Mouse (Mus musculus) midbrain, embryonic 14.5 days (tissue): ENCODE measurements around the gene Zfp239. TPM values are rescaled to one million over a fixed set of nuclear protein-coding genes. Genes with fewer than 3 reads are reported as not detected.
A peak's percentile ranks its signal among the peaks of the same experiment; 100 is the strongest.

ENCODE experiments used
- ATAC-seq: fragments of 200-750 bp; cut with Nextera tagmentation; 2 replicates; pipeline ENCODE4 v1.8.0; 2017; ENCODE audit warnings: moderate number of reproducible peaks, moderate library complexity; ENCODE audit not compliant: low FRiP score, low TSS enrichment
- DNase-seq: peaks from one replicate; pipeline ENCODE4 v3.0.0-alpha.2; 2015
- H3K27ac ChIP-seq: fragments of 300-500 bp; sonication (generic); replicated peaks from 2 replicates; pipeline ENCODE4 v1.5.1; 2014; ENCODE audit warnings: mild to moderate bottlenecking, low read depth, low read length, moderate library complexity
- H3K27me3 ChIP-seq: fragments of 300-500 bp; sonication (generic); 2 replicates; pipeline ENCODE4 v1.6.1; 2014; ENCODE audit warnings: low read length, control low read depth, mixed read lengths; ENCODE audit not compliant: control insufficient read depth, insufficient read depth
- H3K36me3 ChIP-seq: fragments of 300-500 bp; sonication (generic); 2 replicates; pipeline ENCODE4 v1.6.1; 2014; ENCODE audit warnings: low read length, control low read depth; ENCODE audit not compliant: control insufficient read depth, insufficient read depth
- H3K4me1 ChIP-seq: fragments of 300-500 bp; sonication (generic); 2 replicates; pipeline ENCODE4 v1.6.1; 2014; ENCODE audit warnings: mild to moderate bottlenecking, antibody characterized with exemption, low read length, control low read depth; ENCODE audit not compliant: control insufficient read depth, insufficient read depth
- H3K4me2 ChIP-seq: fragments of 300-500 bp; sonication (generic); 2 replicates; pipeline ENCODE4 v1.6.1; 2014; ENCODE audit warnings: mild to moderate bottlenecking, low read length, moderate library complexity
- H3K4me3 ChIP-seq: fragments of 300-500 bp; sonication (generic); replicated peaks from 2 replicates; pipeline ENCODE4 v1.5.1; 2014; ENCODE audit warnings: low read depth, low read length
- H3K9ac ChIP-seq: fragments of 300-500 bp; sonication (generic); replicated peaks from 2 replicates; pipeline ENCODE4 v1.6.1; 2014; ENCODE audit warnings: mild to moderate bottlenecking, low read length, moderate library complexity
- H3K9me3 ChIP-seq: fragments of 300-500 bp; sonication (generic); 2 replicates; pipeline ENCODE4 v1.6.1; 2016; ENCODE audit warnings: low read length, control low read depth, mixed read lengths; ENCODE audit not compliant: control insufficient read depth
- WGBS: fragments of 180-500 bp; shearing (Covaris S2); extraction: QIAGEN DNeasy Blood & Tissue Kit; methylation state at CpG from one replicate; pipeline ENCODE4 v1.1.7; 2014; 5-methylcytosine and 5-hydroxymethylcytosine counted together
- polyA plus RNA-seq: library from polyadenylated mRNA; unstranded; fragments of >200 nt; fragmentation: Nextera tagmentation; extraction: Ambion mirVana; gene quantifications from 2 replicates; pipeline ENCODE4 v1.2.1, GENCODE M21; 2014

The Zfp239 gene
- polyA plus RNA-seq, 1 experiment from 2014 or later = 13.2 TPM

- H3K4me2 ChIP-seq = no peak within 1 kb of the TSS
- no peak within 1 kb of the TSS for H3K4me3 ChIP-seq
- H3K4me1 ChIP-seq = peaks cover 2% of the 10 kb centered on the region; the same call in 1 of the 2 replicates
- H3K36me3 ChIP-seq = no peaks in the 10 kb centered on the region
- no peak within 1 kb of the TSS for H3K27ac ChIP-seq
- ATAC-seq (no peak), DNase-seq (no peak)
- 82% methylated on average over 17 of the region's 17 CpGs for WGBS
- no peaks in the 10 kb centered on the region for H3K27me3 ChIP-seq
- H3K9me3 ChIP-seq = no peaks in the 10 kb centered on the region
- H3K9ac ChIP-seq = no peak within 1 kb of the TSS
These were observed 38.5 kb downstream of the Zfp239 start, which contains the start of gene Hnrnpf for GRCm38 (mm10) chr6:117900126-117901080. Gene Hnrnpf (plus strand): TSS chr6:117900324.

GRCm38 (mm10) chr6:117901510-117902402 is 39.9 kb downstream of the Zfp239 start:
- Histone ChIP-seq H3K4me3 (no peak overlapping the region), H3K9ac (no peak overlapping the region), H3K27me3 (no peaks in the 10 kb centered on the region), H3K36me3 (no peaks in the 10 kb centered on the region), H3K4me1 (peaks cover 6% of the 10 kb centered on the region; the same call in 1 of the 2 replicates), H3K4me2 (no peak overlapping the region), H3K9me3 (no peaks in the 10 kb centered on the region), H3K27ac (no peak overlapping the region)
- WGBS = 77% methylated on average over 9 of the region's 9 CpGs
- no peak for DNase-seq
- ATAC-seq = no peak

- no peak overlapping the region for H3K9ac ChIP-seq
- no peaks in the 10 kb centered on the region for H3K27me3 ChIP-seq
- DNase-seq (no peak), ATAC-seq (no peak)
- no peaks in the 10 kb centered on the region for H3K36me3 ChIP-seq
- H3K27ac ChIP-seq = no peak overlapping the region
- no peaks in the 10 kb centered on the region for H3K9me3 ChIP-seq
- H3K4me2 ChIP-seq = no peak overlapping the region
- WGBS = 83% methylated on average over 4 of the region's 4 CpGs
- H3K4me3 ChIP-seq = no peak overlapping the region
- H3K4me1 ChIP-seq = peaks cover 6% of the 10 kb centered on the region; the same call in 1 of the 2 replicates
These were observed 40.7 kb downstream of the Zfp239 start for GRCm38 (mm10) chr6:117902556-117902955.

- Histone ChIP-seq H3K9me3 (no peaks in the 10 kb centered on the region), H3K4me3 (no peak overlapping the region), H3K27me3 (no peaks in the 10 kb centered on the region), H3K27ac (no peak overlapping the region), H3K9ac (no peak overlapping the region), H3K4me2 (no peak overlapping the region), H3K36me3 (no peaks in the 10 kb centered on the region), H3K4me1 (peaks cover 17% of the 10 kb centered on the region)
- WGBS = 78% methylated on average over 3 of the region's 3 CpGs
- DNase-seq (no peak), ATAC-seq (no peak)
These were observed 41.9 kb downstream of the Zfp239 start for GRCm38 (mm10) chr6:117903836-117904235.

- peak overlapping the region; percentile 53; the same call in 1 of the 2 replicates for H3K9ac ChIP-seq
These were observed 43.5 kb downstream of the Zfp239 start for GRCm38 (mm10) chr6:117905260-117905930.

GRCm38 (mm10) chr6:117906015-117906531 is 44.2 kb downstream of the Zfp239 start:
- Histone ChIP-seq H3K9me3 (no peaks in the 10 kb centered on the region), H3K36me3 (no peaks in the 10 kb centered on the region), H3K4me2 (peak overlapping the region; percentile 99), H3K4me1 (peaks cover 20% of the 10 kb centered on the region), H3K27ac (peak overlapping the region; percentile 70), H3K4me3 (peak overlapping the region; percentile 98), H3K9ac (peak overlapping the region; percentile 53), H3K27me3 (no peaks in the 10 kb centered on the region)
- WGBS = under 1% methylated on average over 25 of the region's 25 CpGs
- DNase-seq = peak; percentile 85
- peak; percentile 35 for ATAC-seq

More at GRCm38 (mm10) chr6:117905260-117905930, 43.5 kb downstream of the Zfp239 start:
- 26% methylated on average over 4 of the region's 4 CpGs for WGBS
- Histone ChIP-seq H3K4me1 (peaks cover 20% of the 10 kb centered on the region), H3K9me3 (no peaks in the 10 kb centered on the region), H3K27ac (no peak overlapping the region), H3K4me2 (peak overlapping the region; percentile 99), H3K27me3 (no peaks in the 10 kb centered on the region), H3K4me3 (peak overlapping the region; percentile 98), H3K36me3 (no peaks in the 10 kb centered on the region)
- DNase-seq (no peak), ATAC-seq (no peak)

- H3K36me3 ChIP-seq = no peaks in the 10 kb centered on the region
- DNase-seq (peak; percentile 99), ATAC-seq (peak; percentile 99)
- H3K9ac ChIP-seq = peak overlapping the region; percentile 86
- H3K4me3 ChIP-seq = peak overlapping the region; percentile 98
- no peaks in the 10 kb centered on the region for H3K9me3 ChIP-seq
- peak overlapping the region; percentile 90 for H3K27ac ChIP-seq
- H3K4me1 ChIP-seq = peaks cover 20% of the 10 kb centered on the region
- WGBS = under 1% methylated on average over 65 of the region's 68 CpGs
- H3K4me2 ChIP-seq = peak overlapping the region; percentile 99
- H3K27me3 ChIP-seq = no peaks in the 10 kb centered on the region
These were observed 44.8 kb downstream of the Zfp239 start for GRCm38 (mm10) chr6:117906590-117907271.
